Mouse (Mus musculus): ENCODE results near the gene Col8a2.

Gene Col8a2

GRCm38 (mm10) chr4:126331751-126332150 lies 45.2 kb downstream of the Col8a2 start:
- DNase-seq (ENCODE audit: low spot score): peak; percentile 30

DNA sequence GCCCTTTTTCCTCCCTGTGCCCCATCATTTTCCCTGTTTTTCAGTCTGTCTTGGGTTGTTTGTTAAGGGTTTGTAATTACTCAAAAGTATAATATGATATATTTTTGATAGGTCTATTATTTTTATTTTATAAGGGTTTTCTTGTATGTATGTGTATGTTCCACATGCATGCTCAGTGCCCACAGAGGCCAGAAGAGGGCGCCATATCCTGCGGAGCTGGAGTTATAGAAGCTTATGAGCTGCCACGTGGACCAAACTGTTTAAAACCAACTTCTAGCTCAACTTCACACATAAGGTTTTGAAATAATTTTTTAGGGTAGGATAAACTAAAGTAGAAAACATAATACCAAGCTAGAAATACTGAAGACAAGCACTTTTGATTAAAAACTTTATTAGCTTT lies 45.8 kb downstream of the Col8a2 start:
- DNase-seq (ENCODE audit: low spot score): peak; percentile 21

DNA sequence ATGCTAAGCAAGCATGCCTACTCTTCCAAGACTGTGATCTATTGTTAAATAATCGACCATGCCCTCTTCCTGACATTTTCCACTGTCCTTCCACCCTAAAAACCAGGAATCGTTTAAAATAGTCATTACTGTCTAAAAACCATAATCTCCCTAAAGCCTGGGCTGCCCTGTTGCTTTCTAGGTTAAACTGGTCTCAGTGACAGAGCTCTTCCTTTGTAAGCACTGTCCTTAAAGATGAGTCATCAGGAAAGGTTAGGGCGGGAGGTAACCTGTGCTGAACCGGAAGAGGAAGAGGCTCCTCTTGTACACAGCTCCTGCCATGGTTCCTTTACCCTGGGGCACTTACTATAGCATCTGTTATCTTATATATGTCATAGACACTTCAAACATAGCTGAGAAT lies 52.9 kb downstream of the Col8a2 start:
- DNase-seq (ENCODE audit: low spot score): no peak

DNA sequence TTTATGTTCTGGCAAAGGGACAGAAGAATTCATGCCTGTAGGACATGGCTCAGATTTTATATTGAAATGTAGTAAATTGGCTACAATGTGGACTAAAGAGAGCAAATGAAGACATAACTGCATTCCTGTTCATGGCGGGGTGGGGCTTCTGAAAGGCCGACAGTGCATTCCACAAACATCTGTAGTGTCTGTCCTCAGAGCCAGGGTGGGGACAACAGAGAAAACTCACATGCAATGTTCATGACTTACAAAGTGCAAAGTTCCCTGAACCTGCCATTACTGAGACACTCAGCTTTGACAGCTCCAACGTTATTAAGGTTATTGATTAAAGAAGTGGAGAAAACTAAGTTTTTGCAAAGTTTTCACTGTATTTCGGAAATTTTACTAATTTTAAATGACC lies 56.9 kb downstream of the Col8a2 start:
- no peak for DNase-seq (ENCODE audit: low spot score)

GRCm38 (mm10) chr4:126360069-126360468 lies 73.5 kb downstream of the Col8a2 start:
- no peak for DNase-seq (ENCODE audit: low spot score)
